Mouse (Mus musculus) small intestine, adult 2 months (tissue): ENCODE measurements around the gene Psme2. TPM values are rescaled to one million over a fixed set of nuclear protein-coding genes. Genes with fewer than 3 reads are reported as not detected.

Experiments used
- H3K27ac ChIP-seq: fragments of 200-500 bp; 2 replicates; pipeline ENCODE4 v1.5.1; 2012; ENCODE audit warnings: low read depth, low read length, control low read depth, inconsistent platforms; ENCODE audit not compliant: insufficient read depth
- H3K27me3 ChIP-seq: fragments of 200-500 bp; 2 replicates; pipeline ENCODE4 v1.6.1; 2012; ENCODE audit warnings: mild to moderate bottlenecking, moderate library complexity, low read length, inconsistent platforms; ENCODE audit not compliant: control insufficient read depth, insufficient read depth
- H3K36me3 ChIP-seq: fragments of 200-500 bp; 2 replicates; pipeline ENCODE4 v1.6.1; 2012; ENCODE audit warnings: mild to moderate bottlenecking, low read length, control low read depth, inconsistent platforms; ENCODE audit not compliant: control insufficient read depth, insufficient read depth
- H3K4me1 ChIP-seq: fragments of 200-500 bp; 2 replicates; pipeline ENCODE4 v1.6.1; 2012; ENCODE audit warnings: low read length, inconsistent platforms, mixed read lengths; ENCODE audit not compliant: control insufficient read depth, insufficient read depth, insufficient read length
- H3K4me3 ChIP-seq: fragments of 200-500 bp; 2 replicates; pipeline ENCODE4 v1.5.1; 2012; ENCODE audit warnings: low read depth, mild to moderate bottlenecking, control low read depth, inconsistent platforms, low read length, moderate library complexity
- CTCF ChIP-seq: fragments of 200-500 bp; IDR thresholded peaks from 2 replicates; pipeline ENCODE4 v1.5.1; 2012; ENCODE audit warnings: low read depth, mild to moderate bottlenecking, control low read depth, inconsistent platforms, low read length, moderate library complexity, mixed read lengths; ENCODE audit not compliant: insufficient replicate concordance, insufficient read length; ENCODE audit errors: extremely low read depth
- POLR2A ChIP-seq: fragments of 200-500 bp; IDR thresholded peaks from 2 replicates; pipeline ENCODE4 v1.6.1; 2012; ENCODE audit warnings: low read depth, mild to moderate bottlenecking, control low read depth, inconsistent platforms, low read length, moderate library complexity
- WGBS: fragments of 180-500 bp; shearing (Covaris S2); methylation state at CpG from one replicate; pipeline ENCODE4 v1.1.7; 2018; 5-methylcytosine and 5-hydroxymethylcytosine counted together
- polyA plus RNA-seq: library from polyadenylated mRNA; depleted of rRNA; stranded (reverse); fragments of >200 nt; gene quantifications from 2 replicates; pipeline ENCODE4 v1.2.3, GENCODE M21; 2012

The Psme2 gene
- polyA plus RNA-seq, 1 experiment, result 142 TPM

DNA sequence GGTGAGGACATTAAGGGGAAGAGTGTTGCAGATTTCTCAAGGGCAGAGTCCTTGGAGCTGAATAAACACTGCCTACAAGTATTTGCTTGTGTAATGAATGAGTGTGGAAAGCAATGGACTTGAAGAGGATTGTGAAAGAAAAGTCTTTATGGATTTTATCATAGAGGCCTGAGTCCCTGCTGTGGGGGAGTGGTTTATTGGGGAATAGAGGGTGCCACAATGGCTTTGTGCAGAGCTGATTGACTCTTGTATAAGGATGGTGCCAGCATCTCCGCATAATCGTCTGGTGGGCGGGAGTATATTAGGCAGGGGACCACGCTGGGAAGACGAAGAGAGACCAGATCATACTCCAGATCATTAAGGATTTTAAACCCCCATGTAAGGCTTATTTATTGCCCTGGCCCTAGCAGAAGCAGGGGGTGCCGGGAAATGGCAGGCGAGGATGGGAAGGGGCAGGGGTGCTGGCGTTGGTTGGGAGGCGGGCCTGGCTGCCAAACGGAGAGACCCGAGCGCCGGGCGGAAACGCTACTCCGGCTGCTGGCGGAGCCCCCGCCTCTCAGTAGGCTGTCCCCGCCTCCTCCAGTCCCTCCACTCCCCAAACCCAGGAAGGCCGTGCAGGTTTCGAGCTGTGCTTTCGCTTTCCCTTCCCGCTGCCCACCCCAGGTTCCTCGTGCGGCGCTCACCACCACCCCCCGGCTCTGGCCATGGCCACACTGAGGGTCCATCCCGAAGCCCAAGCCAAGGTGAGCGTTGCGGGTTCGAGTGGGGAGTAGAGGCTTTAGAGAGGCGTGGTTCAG lies 12.8 kb downstream of the Psme2 start, which contains the start of gene Psme1:
Psme1 (plus strand) TSS at position 253 of the 797 bp plus-strand sequence.
- Histone ChIP-seq H3K27ac (peak within 1 kb of the TSS; percentile 80), H3K27me3 (no peaks in the 10 kb centered on the region), H3K36me3 (peaks cover 27% of the 10 kb centered on the region), H3K4me3 (peak within 1 kb of the TSS; percentile 92), H3K4me1 (no peaks in the 10 kb centered on the region)
- TF ChIP-seq CTCF (no peak), POLR2A (peak; percentile 60; the same call in 1 of the 2 replicates)
- WGBS, result under 1% methylated on average over 32 of the region's 32 CpGs

DNA sequence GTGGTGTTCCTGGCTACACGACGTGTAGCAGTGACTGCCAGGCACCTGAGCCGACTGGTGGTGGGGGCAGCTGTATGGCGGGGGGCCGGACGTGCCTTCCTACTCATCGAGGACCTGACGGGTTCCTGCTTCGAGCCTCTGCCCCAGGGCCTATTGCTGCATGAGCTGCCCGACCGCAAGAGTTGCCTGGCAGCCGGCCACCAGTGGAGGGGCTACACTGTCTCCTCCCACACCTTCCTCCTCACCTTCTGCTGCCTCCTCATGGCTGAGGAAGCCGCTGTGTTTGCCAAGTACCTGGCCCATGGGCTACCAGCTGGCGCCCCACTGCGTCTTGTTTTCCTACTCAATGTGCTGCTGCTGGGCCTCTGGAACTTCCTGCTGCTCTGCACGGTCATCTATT lies 14.5 kb downstream of the Psme2 start:
- H3K4me3 ChIP-seq, result no peak overlapping the region
- no peak for TF ChIP-seq POLR2A
- TF ChIP-seq CTCF, result no peak
- 81% methylated on average over 16 of the region's 16 CpGs for WGBS

GRCm38 (mm10) chr14:55575711-55576110 lies 15.2 kb downstream of the Psme2 start:
- peaks cover 12% of the 10 kb centered on the region for H3K36me3 ChIP-seq
- 81% methylated on average over 13 of the region's 13 CpGs for WGBS
- H3K4me1 ChIP-seq, result no peaks in the 10 kb centered on the region
- H3K27ac ChIP-seq, result no peak overlapping the region
- no peaks in the 10 kb centered on the region for H3K27me3 ChIP-seq
- no peak overlapping the region for H3K4me3 ChIP-seq
- TF ChIP-seq POLR2A, result no peak
- no peak for TF ChIP-seq CTCF

More for the DNA sequence above, 14.5 kb downstream of the Psme2 start:
- H3K27ac ChIP-seq, result no peak overlapping the region
- no peaks in the 10 kb centered on the region for H3K27me3 ChIP-seq
- H3K4me1 ChIP-seq, result no peaks in the 10 kb centered on the region
- peaks cover 19% of the 10 kb centered on the region for H3K36me3 ChIP-seq

GRCm38 (mm10) chr14:55575302-55575701 lies 15.6 kb downstream of the Psme2 start, which contains the start of gene Fitm1:
TSS of gene Fitm1 (plus strand) at chr14:55575617.
- Histone ChIP-seq H3K4me3 (no peak within 1 kb of the TSS), H3K27me3 (no peaks in the 10 kb centered on the region), H3K36me3 (peaks cover 8% of the 10 kb centered on the region), H3K27ac (no peak within 1 kb of the TSS), H3K4me1 (no peaks in the 10 kb centered on the region)
- WGBS, result 84% methylated on average over 8 of the region's 8 CpGs
- no peak for TF ChIP-seq CTCF
- no peak for TF ChIP-seq POLR2A

- TF ChIP-seq CTCF (no peak), POLR2A (no peak)
- Histone ChIP-seq H3K27ac (no peak overlapping the region), H3K27me3 (no peaks in the 10 kb centered on the region), H3K36me3 (peaks cover 27% of the 10 kb centered on the region), H3K4me3 (no peak overlapping the region), H3K4me1 (no peaks in the 10 kb centered on the region)
Observed at GRCm38 (mm10) chr14:55571760-55572159, 19.2 kb downstream of the Psme2 start.

GRCm38 (mm10) chr14:55570588-55570987 lies 20.3 kb downstream of the Psme2 start:
- WGBS, result 73% methylated on average over 2 of the region's 2 CpGs
- H3K36me3 ChIP-seq, result peaks cover 38% of the 10 kb centered on the region
- no peak overlapping the region for H3K4me3 ChIP-seq
- no peaks in the 10 kb centered on the region for H3K4me1 ChIP-seq
- H3K27ac ChIP-seq, result no peak overlapping the region
- H3K27me3 ChIP-seq, result no peaks in the 10 kb centered on the region
- TF ChIP-seq CTCF (no peak), POLR2A (no peak)

GRCm38 (mm10) chr14:55567496-55567895 lies 23.4 kb downstream of the Psme2 start:
- Histone ChIP-seq H3K4me3 (no peak overlapping the region), H3K4me1 (no peaks in the 10 kb centered on the region), H3K27ac (no peak overlapping the region), H3K36me3 (peaks cover 66% of the 10 kb centered on the region), H3K27me3 (no peaks in the 10 kb centered on the region)
- WGBS, result 66% methylated on average over 3 of the region's 3 CpGs
- TF ChIP-seq POLR2A, result no peak
- TF ChIP-seq CTCF, result no peak
